Mouse (Mus musculus) lung, adult 18-20 months (tissue): ENCODE data around the gene Plxna2.

Experiments
- DNase-seq, 2 experiments: peaks; one replicate each; pipeline ENCODE4 v3.0.0; 2022; ENCODE audit warnings: mixed read lengths in 2 of 2

Plxna2 gene

GRCm38 (mm10) chr1:194714138-194715031, 96.4 kb downstream of the Plxna2 start:
- DNase-seq: no peak

- DNase-seq: no peak
Observed at GRCm38 (mm10) chr1:194717451-194717874, 99.4 kb downstream of the Plxna2 start.

GRCm38 (mm10) chr1:194720406-194720805, 102.4 kb downstream of the Plxna2 start:
- DNase-seq: no peak

GRCm38 (mm10) chr1:194721260-194721659, 103.2 kb downstream of the Plxna2 start:
- DNase-seq: no peak

GRCm38 (mm10) chr1:194722329-194722728, 104.3 kb downstream of the Plxna2 start:
- peak; percentile 67 to 75 for DNase-seq

GRCm38 (mm10) chr1:194734836-194735235, 116.8 kb downstream of the Plxna2 start:
- DNase-seq: no peak

- DNase-seq: peak; percentile 44 to 54
Observed at GRCm38 (mm10) chr1:194739894-194740293, 121.9 kb downstream of the Plxna2 start.

- DNase-seq: no peak
Observed at GRCm38 (mm10) chr1:194742901-194743422, 124.9 kb downstream of the Plxna2 start.

- DNase-seq: no peak
Observed at GRCm38 (mm10) chr1:194745177-194745934, 127.3 kb downstream of the Plxna2 start.

- peak; percentile 77 to 79 for DNase-seq
Observed at GRCm38 (mm10) chr1:194746332-194747249, 128.6 kb downstream of the Plxna2 start.

GRCm38 (mm10) chr1:194747258-194747657, 129.2 kb downstream of the Plxna2 start:
- DNase-seq: no peak

- DNase-seq: peak in 1 of 2 experiments; percentile 30
Observed at GRCm38 (mm10) chr1:194753168-194753567, 135.2 kb downstream of the Plxna2 start.

- DNase-seq: no peak
Observed at GRCm38 (mm10) chr1:194756001-194756400, 138.0 kb downstream of the Plxna2 start.

GRCm38 (mm10) chr1:194756409-194756808, 138.4 kb downstream of the Plxna2 start:
- DNase-seq: peak in 1 of 2 experiments; percentile 7

GRCm38 (mm10) chr1:194756863-194757262, 138.8 kb downstream of the Plxna2 start:
- no peak for DNase-seq

GRCm38 (mm10) chr1:194761432-194762212, 143.6 kb downstream of the Plxna2 start:
- DNase-seq: peak in 1 of 2 experiments; percentile 15

- no peak for DNase-seq
Observed at GRCm38 (mm10) chr1:194762896-194763295, 144.9 kb downstream of the Plxna2 start.

GRCm38 (mm10) chr1:194764951-194765350, 146.9 kb downstream of the Plxna2 start:
- no peak for DNase-seq

- DNase-seq: no peak
Observed at GRCm38 (mm10) chr1:194768799-194769198, 150.8 kb downstream of the Plxna2 start.

- no peak for DNase-seq
Observed at GRCm38 (mm10) chr1:194772053-194772452, 154.0 kb downstream of the Plxna2 start.

GRCm38 (mm10) chr1:194773899-194774298, 155.9 kb downstream of the Plxna2 start:
- no peak for DNase-seq
